Mouse (Mus musculus) lung, embryonic 14.5 days (tissue): ENCODE results near the gene Aurkaip1. TPM values are rescaled to one million over a fixed set of nuclear protein-coding genes. Genes with fewer than 3 reads are reported as not detected.

Experiments used
- ATAC-seq: fragments of 200-750 bp; cut with Nextera tagmentation; 2 replicates; pipeline ENCODE4 v1.8.0; 2017; ENCODE audit warnings: mild to moderate bottlenecking, moderate TSS enrichment, moderate library complexity; ENCODE audit not compliant: insufficient read depth
- DNase-seq: peaks from one replicate; pipeline ENCODE4 v3.0.0-alpha.2; 2015
- H3K27ac ChIP-seq: fragments of 300-500 bp; sonication (generic); 2 replicates; pipeline ENCODE4 v1.5.1; 2014; ENCODE audit warnings: low read depth, mild to moderate bottlenecking, moderate library complexity
- H3K27me3 ChIP-seq: fragments of 300-500 bp; sonication (generic); 2 replicates; pipeline ENCODE4 v1.6.1; 2014; ENCODE audit warnings: low read length, control low read depth; ENCODE audit not compliant: insufficient read depth
- H3K36me3 ChIP-seq: fragments of 300-500 bp; sonication (generic); 2 replicates; pipeline ENCODE4 v1.6.1; 2014; ENCODE audit warnings: control low read depth; ENCODE audit not compliant: insufficient read depth
- H3K4me1 ChIP-seq: fragments of 300-500 bp; sonication (generic); 2 replicates; pipeline ENCODE4 v1.6.1; 2014; ENCODE audit warnings: antibody characterized with exemption, control low read depth; ENCODE audit not compliant: insufficient read depth
- H3K4me2 ChIP-seq: fragments of 300-500 bp; sonication (generic); 2 replicates; pipeline ENCODE4 v1.6.1; 2014; ENCODE audit warnings: mild to moderate bottlenecking
- H3K4me3 ChIP-seq: fragments of 300-500 bp; sonication (generic); 2 replicates; pipeline ENCODE4 v1.5.1; 2014; ENCODE audit warnings: low read depth, low read length
- H3K9ac ChIP-seq: fragments of 300-500 bp; sonication (generic); 2 replicates; pipeline ENCODE4 v1.6.1; 2014
- H3K9me3 ChIP-seq: fragments of 300-500 bp; sonication (generic); 2 replicates; pipeline ENCODE4 v1.6.1; 2016; ENCODE audit warnings: low read depth, low read length, control low read depth
- CTCF ChIP-seq: IDR thresholded peaks from 2 replicates; pipeline ENCODE4 v1.5.1; 2016; ENCODE audit warnings: antibody characterized with exemption, low read depth
- WGBS: fragments of 180-500 bp; shearing (Covaris S2); extraction: QIAGEN DNeasy Blood & Tissue Kit; methylation state at CpG from one replicate; pipeline ENCODE4 v1.1.7; 2014; 5-methylcytosine and 5-hydroxymethylcytosine counted together
- polyA plus RNA-seq: library from polyadenylated mRNA; unstranded; fragments of >200 nt; fragmentation: Nextera tagmentation; extraction: Ambion mirVana; gene quantifications from 2 replicates; pipeline ENCODE4 v1.2.1, GENCODE M21; 2014

Aurkaip1 gene
- polyA plus RNA-seq, 1 experiment from 2014 or later, result 136 TPM

- Histone ChIP-seq H3K4me3 (peak overlapping the region; percentile 13; the same call in 1 of the 2 replicates), H3K27ac (peak overlapping the region; percentile 96), H3K9ac (no peak overlapping the region), H3K4me1 (peaks cover 33% of the 10 kb centered on the region), H3K9me3 (no peaks in the 10 kb centered on the region), H3K4me2 (peak overlapping the region; percentile 96), H3K27me3 (0 out of 2 replicates have a peak, but pooled peaks cover 3% of the 10 kb centered on the region), H3K36me3 (peaks cover 19% of the 10 kb centered on the region; the same call in 1 of the 2 replicates)
- DNase-seq, result peak; percentile 86
- WGBS, result 29% methylated on average over 8 of the region's 8 CpGs
- no peak for TF ChIP-seq CTCF
- ATAC-seq, result peak; percentile 28
These were observed 7.4 kb downstream of the Aurkaip1 start for GRCm38 (mm10) chr4:155838187-155839153.

DNA sequence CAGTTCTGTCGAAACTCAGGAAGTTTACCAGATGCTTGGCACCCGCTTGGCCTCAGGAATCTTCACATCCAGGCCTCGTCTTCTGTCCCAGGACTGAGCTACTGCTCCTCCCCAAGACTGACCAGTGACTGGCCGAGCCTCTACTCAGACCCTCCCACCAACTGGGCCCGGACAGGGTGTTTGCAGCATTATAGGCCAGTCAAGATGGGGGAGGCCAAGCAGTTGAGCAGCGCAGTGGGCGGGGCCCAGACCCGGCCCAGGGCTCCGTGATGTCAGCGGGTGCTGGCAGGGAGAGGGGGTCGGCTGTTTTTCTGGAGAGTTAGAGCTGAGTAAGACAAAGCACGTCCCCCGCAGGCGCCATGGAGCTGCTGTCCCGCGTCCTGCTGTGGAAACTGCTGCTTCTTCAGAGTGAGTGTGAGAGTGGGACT is 8.4 kb downstream of the Aurkaip1 start, which contains the start of gene Mxra8:
Mxra8 (plus strand) TSS at position 198 of the 428 bp plus-strand sequence.
- WGBS, result 3% methylated on average over 16 of the region's 16 CpGs
- TF ChIP-seq CTCF, result no peak
- ATAC-seq, result peak; percentile 94

GRCm38 (mm10) chr4:155840076-155841002 is 9.3 kb downstream of the Aurkaip1 start:
- H3K27ac ChIP-seq, result peak overlapping the region; percentile 96
- H3K4me2 ChIP-seq, result peak overlapping the region; percentile 96
- peak overlapping the region; percentile 58 for H3K4me3 ChIP-seq
- DNase-seq (peak; percentile 33), ATAC-seq (peak; percentile 2; the same call in 1 of the 2 replicates)
- peak overlapping the region; percentile 63 for H3K9ac ChIP-seq
- no peak for TF ChIP-seq CTCF
- 0 out of 2 replicates have a peak, but pooled peaks cover 3% of the 10 kb centered on the region for H3K27me3 ChIP-seq
- no peaks in the 10 kb centered on the region for H3K9me3 ChIP-seq
- peaks cover 28% of the 10 kb centered on the region for H3K4me1 ChIP-seq
- WGBS, result 8% methylated on average over 8 of the region's 8 CpGs
- H3K36me3 ChIP-seq, result peaks cover 28% of the 10 kb centered on the region; the same call in 1 of the 2 replicates

More for the DNA sequence above, 8.4 kb downstream of the Aurkaip1 start, which contains the start of gene Mxra8:
- peak within 1 kb of the TSS; percentile 96 for H3K4me2 ChIP-seq
- H3K9me3 ChIP-seq, result no peaks in the 10 kb centered on the region
- peak within 1 kb of the TSS; percentile 58 for H3K4me3 ChIP-seq
- H3K36me3 ChIP-seq, result peaks cover 28% of the 10 kb centered on the region; the same call in 1 of the 2 replicates
- H3K9ac ChIP-seq, result peak within 1 kb of the TSS; percentile 63
- peak within 1 kb of the TSS; percentile 96 for H3K27ac ChIP-seq
- H3K4me1 ChIP-seq, result peaks cover 28% of the 10 kb centered on the region
- peak; percentile 95 for DNase-seq
- 0 out of 2 replicates have a peak, but pooled peaks cover 3% of the 10 kb centered on the region for H3K27me3 ChIP-seq

DNA sequence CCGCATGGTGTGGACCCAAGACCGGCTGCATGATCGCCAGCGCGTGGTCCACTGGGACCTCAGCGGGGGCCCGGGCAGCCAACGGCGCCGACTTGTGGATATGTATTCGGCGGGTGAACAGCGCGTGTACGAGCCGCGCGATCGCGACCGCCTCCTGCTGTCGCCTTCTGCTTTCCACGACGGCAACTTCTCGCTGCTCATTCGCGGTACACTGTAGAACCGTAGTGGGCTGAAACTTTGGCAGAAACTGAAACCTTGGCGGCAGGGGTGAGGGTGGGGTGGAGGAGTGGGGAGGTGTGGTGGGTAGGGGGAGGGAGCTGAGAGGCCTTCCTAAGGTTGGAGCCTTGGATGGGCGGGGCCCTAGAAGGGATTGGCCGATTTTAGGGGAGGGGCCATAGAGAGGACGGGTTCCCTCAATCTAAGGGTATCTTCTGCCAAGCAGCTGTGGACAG is 10.0 kb downstream of the Aurkaip1 start:
- Histone ChIP-seq H3K9me3 (no peaks in the 10 kb centered on the region), H3K9ac (peak overlapping the region; percentile 63), H3K27me3 (0 out of 2 replicates have a peak, but pooled peaks cover 3% of the 10 kb centered on the region), H3K27ac (peak overlapping the region; percentile 96; the same call in 1 of the 2 replicates), H3K4me1 (peaks cover 28% of the 10 kb centered on the region), H3K36me3 (peaks cover 32% of the 10 kb centered on the region; the same call in 1 of the 2 replicates), H3K4me2 (peak overlapping the region; percentile 96), H3K4me3 (peak overlapping the region; percentile 58)
- under 1% methylated on average over 32 of the region's 32 CpGs for WGBS
- peak; percentile 13 for ATAC-seq
- DNase-seq, result peak; percentile 80
- TF ChIP-seq CTCF, result peak; percentile 59

DNA sequence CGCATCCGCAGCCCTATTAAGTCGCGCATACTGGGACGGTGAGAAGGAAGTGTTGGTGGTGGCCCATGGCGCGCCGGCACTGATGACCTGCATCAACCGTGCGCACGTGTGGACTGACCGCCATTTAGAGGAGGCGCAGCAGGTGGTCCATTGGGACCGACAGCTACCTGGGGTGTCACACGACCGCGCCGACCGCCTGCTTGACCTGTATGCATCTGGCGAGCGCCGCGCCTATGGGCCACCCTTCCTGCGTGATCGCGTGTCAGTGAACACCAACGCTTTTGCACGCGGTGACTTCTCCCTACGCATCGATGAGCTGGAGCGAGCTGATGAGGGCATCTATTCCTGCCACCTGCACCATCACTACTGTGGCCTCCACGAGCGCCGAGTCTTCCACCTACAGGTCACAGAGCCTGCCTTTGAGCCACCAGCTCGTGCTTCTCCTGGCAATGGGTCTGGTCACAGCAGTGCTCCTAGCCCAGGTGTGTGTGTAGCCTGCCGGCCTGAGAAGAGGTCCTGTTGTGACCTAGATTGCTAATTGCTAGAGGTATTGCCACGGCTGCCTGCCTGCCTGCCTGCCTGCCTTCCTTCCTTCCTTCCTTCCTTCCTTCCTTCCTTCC is 10.7 kb downstream of the Aurkaip1 start:
- Histone ChIP-seq H3K4me3 (peak overlapping the region; percentile 58; the same call in 1 of the 2 replicates), H3K9ac (peak overlapping the region; percentile 63; the same call in 1 of the 2 replicates), H3K4me1 (peaks cover 28% of the 10 kb centered on the region), H3K27me3 (0 out of 2 replicates have a peak, but pooled peaks cover 3% of the 10 kb centered on the region), H3K27ac (no peak overlapping the region), H3K36me3 (peaks cover 32% of the 10 kb centered on the region; the same call in 1 of the 2 replicates), H3K9me3 (no peaks in the 10 kb centered on the region), H3K4me2 (peak overlapping the region; percentile 96)
- 40% methylated on average over 38 of the region's 38 CpGs for WGBS
- no peak for TF ChIP-seq CTCF
- DNase-seq (no peak), ATAC-seq (no peak)

DNA sequence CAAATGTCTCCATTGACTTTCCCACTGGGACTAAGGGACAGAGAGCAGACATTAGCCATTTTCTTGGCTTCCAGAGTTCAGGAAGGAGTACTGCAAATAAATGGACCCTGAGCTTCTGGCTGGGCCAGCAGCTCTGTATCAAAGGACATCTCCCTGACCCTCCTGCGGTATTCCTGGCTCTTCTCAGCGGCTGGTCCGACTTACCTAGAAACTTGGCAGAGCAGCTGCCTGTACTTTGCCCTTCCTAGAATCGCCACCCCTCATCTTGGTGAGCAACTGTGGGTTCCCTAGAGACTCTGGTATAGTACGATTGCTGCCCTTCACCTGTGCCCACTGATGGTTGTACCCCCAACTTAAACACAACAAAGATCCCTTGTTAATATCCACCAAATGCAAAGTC is 12.2 kb downstream of the Aurkaip1 start:
- no peak overlapping the region for H3K27ac ChIP-seq
- no peak for TF ChIP-seq CTCF
- ATAC-seq (no peak), DNase-seq (no peak)
- no peak overlapping the region for H3K4me3 ChIP-seq
- no peak overlapping the region for H3K4me2 ChIP-seq
- H3K9me3 ChIP-seq, result no peaks in the 10 kb centered on the region
- no peak overlapping the region for H3K9ac ChIP-seq
- H3K4me1 ChIP-seq, result peaks cover 26% of the 10 kb centered on the region
- H3K27me3 ChIP-seq, result 0 out of 2 replicates have a peak, but pooled peaks cover 3% of the 10 kb centered on the region
- peaks cover 32% of the 10 kb centered on the region; the same call in 1 of the 2 replicates for H3K36me3 ChIP-seq
- WGBS, result 84% methylated on average over 5 of the region's 5 CpGs
